Mouse (Mus musculus) cortical plate, adult 2 months (tissue): ENCODE results near the gene Gm6871.

Experiments
- CTCF ChIP-seq: fragments of 200-500 bp; IDR thresholded peaks from 2 replicates; pipeline ENCODE4 v1.5.1; 2011; ENCODE audit warnings: mild to moderate bottlenecking, control low read depth, low read length; ENCODE audit not compliant: insufficient read depth; ENCODE audit errors: extremely low read depth
- POLR2A ChIP-seq: fragments of 200-500 bp; IDR thresholded peaks from 2 replicates; pipeline ENCODE4 v1.6.1; 2011; ENCODE audit warnings: mild to moderate bottlenecking, low read length, control low read depth; ENCODE audit not compliant: insufficient read depth; ENCODE audit errors: extremely low read depth

DNA sequence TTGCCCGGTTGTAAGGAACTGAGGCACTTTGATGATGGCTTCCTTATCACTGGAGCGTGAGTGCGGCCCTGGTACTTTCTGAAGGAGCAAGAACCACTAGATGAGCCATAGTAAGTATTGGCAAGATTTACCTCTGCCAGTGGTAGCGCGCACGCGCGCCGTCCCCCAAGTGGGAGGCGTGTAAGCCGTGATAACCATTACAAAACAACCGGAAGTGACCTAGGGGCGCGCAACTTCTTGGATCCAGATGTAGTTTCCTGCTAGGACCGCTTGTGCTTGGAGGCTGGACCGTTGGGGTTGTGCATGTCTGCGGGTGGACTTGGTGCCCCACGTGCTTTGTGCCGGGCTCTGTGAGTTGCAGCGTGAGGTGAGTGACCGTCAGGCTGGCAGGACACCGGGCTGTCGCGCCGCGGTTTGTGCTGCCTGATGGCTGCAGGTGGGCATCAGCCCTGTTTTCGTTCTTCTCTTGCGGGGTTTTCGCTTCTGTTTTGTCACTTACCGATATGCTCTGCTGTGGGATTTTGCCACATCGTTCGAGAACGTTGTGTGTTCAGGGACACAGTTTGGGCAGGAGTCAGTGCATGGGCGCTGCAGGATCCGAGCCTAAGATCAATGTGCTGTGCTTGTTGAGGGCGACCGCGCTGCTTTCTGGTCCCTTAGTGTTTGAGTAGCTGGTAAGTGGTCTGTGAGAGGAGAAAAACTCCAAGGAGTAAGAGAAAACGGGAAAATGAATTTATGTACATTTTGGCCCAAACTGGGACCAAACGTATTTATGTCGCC lies 25.8 kb upstream of the Gm6871 start, which contains the start of gene 2610021A01Rik:
- TF ChIP-seq CTCF (no peak), POLR2A (no peak)
